ENCODE assay signal across 16 mouse cellular contexts in genomic region chr9:89831855-89832254, GRCm38 (mm10).
DNase-seq lines count a peak whose midpoint lies in the region; ATAC-seq lines count a peak whose summit lies in the region.
"Had no signal": no experiment of that assay in that cellular context is flagged by ENCODE, and none has a peak within 500 bp of the region (broad histone marks: within the 10 kb centered on the region; RNA-seq: fewer than 3 reads in every experiment).

No protein-coding gene starts in this region.

- peaks cover under 1% of the 10 kb centered on the region; the same call in 1 of the 2 replicates for H3K4me1 ChIP-seq in forebrain, embryonic 13.5 days
- H3K4me1 ChIP-seq: hindbrain, embryonic 15.5 days; kidney, embryonic 15.5 days; midbrain, embryonic 15.5 days; neural tube, embryonic 15.5 days had no signal

- H3K27ac ChIP-seq in forebrain, embryonic 13.5 days: no peak overlapping the region
- H3K27ac ChIP-seq: heart, adult 2 months; hindbrain, embryonic 15.5 days; kidney, embryonic 15.5 days; liver, embryonic 14.5 days; midbrain, embryonic 15.5 days; neural tube, embryonic 15.5 days had no signal

- no peaks in the 10 kb centered on the region for H3K36me3 ChIP-seq in forebrain, embryonic 13.5 days (ENCODE audit: poor library complexity, severe bottlenecking)
- H3K36me3 ChIP-seq: G1E; hindbrain, embryonic 15.5 days; kidney, embryonic 15.5 days; midbrain, embryonic 15.5 days; neural tube, embryonic 15.5 days had no signal

- no peak for ATAC-seq in forebrain, embryonic 13.5 days
- ATAC-seq: midbrain, embryonic 15.5 days had no signal

- no peak overlapping the region for H3K9ac ChIP-seq in forebrain, embryonic 13.5 days
- H3K9ac ChIP-seq: hindbrain, embryonic 15.5 days; kidney, embryonic 15.5 days; liver, embryonic 14.5 days; midbrain, embryonic 15.5 days; neural tube, embryonic 15.5 days had no signal

- WGBS in forebrain, embryonic 13.5 days: 92% methylated on average over 14 of the region's 14 CpGs

- H3K4me2 ChIP-seq in forebrain, embryonic 13.5 days: no peak overlapping the region
- H3K4me2 ChIP-seq: hindbrain, embryonic 15.5 days; kidney, embryonic 15.5 days; midbrain, embryonic 15.5 days; neural tube, embryonic 15.5 days had no signal

- H3K9me3 ChIP-seq in forebrain, embryonic 13.5 days (replicated peaks): no peaks in the 10 kb centered on the region
- H3K9me3 ChIP-seq: hindbrain, embryonic 15.5 days; kidney, embryonic 15.5 days; midbrain, embryonic 15.5 days; neural tube, embryonic 15.5 days had no signal

- DNase-seq in 3134 (ENCODE audit: extremely low read depth, insufficient read length, low spot score): peak; percentile 16
- DNase-seq in A20 (ENCODE audit: low read depth, low spot score): peak; percentile 73
- DNase-seq in adrenal gland, adult 8-10 months: peak; percentile 80
- peak; percentile 15 for DNase-seq in induced T-regulatory cell, adult 2 months (ENCODE audit: low read depth)
- no peak for DNase-seq in embryo, embryonic 11 days
- no peak for DNase-seq in gastrocnemius, postnatal 25 days
- DNase-seq in gastrocnemius, postnatal 10 days: no peak
- DNase-seq: cerebellum, postnatal 14 days; heart, adult 2 months had no signal

- no peak overlapping the region for H3K4me3 ChIP-seq in forebrain, embryonic 13.5 days
- H3K4me3 ChIP-seq: heart, adult 2 months; hindbrain, embryonic 15.5 days; kidney, embryonic 15.5 days; midbrain, embryonic 15.5 days; neural tube, embryonic 15.5 days had no signal

- H3K27me3 ChIP-seq in forebrain, embryonic 13.5 days: 0 out of 2 replicates have a peak, but pooled peaks cover 6% of the 10 kb centered on the region
- H3K27me3 ChIP-seq: hindbrain, embryonic 15.5 days; neural tube, embryonic 15.5 days had no signal

Comparison
In these comparisons a context has a peak if more than half of its experiments do, and no peak if none do; other contexts are left out.
1. DNase-seq: peak in 3134 (single experiment), A20 (single experiment), adrenal gland, adult 8-10 months (single experiment) and induced T-regulatory cell, adult 2 months (single experiment); none in embryo, embryonic 11 days (single experiment), gastrocnemius, postnatal 25 days (single experiment) and gastrocnemius, postnatal 10 days (single experiment).